Mouse (Mus musculus): ENCODE measurements around the gene Tmcc1.

Tmcc1 gene

GRCm38 (mm10) chr6:115972083-115972764, 221.1 kb downstream of the Tmcc1 start:
- no peak for DNase-seq (ENCODE audit: low read depth)

GRCm38 (mm10) chr6:115971273-115972060, 221.8 kb downstream of the Tmcc1 start:
- DNase-seq (ENCODE audit: low read depth) = no peak

DNA sequence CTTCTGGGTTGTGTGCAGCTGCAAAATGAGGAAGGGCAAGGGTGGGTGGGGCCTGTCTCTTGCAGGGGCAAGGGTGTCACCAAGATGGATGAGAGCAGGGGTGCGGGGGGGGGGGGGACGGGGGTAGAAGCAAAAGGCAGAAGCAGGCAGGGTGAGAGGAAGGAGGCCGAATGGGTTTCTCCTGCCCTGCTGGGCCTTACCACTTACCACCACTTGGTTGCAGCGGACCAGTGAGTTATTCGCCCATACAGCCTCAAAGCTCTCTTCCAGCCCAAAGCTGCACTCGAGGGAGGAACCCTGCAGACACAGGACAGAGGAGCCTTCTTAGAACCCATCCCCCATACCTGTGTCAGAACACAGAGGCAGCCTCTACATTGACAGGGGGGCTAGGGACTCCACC, 223.3 kb downstream of the Tmcc1 start:
- no peak for DNase-seq (ENCODE audit: low read depth)

- no peak for DNase-seq (ENCODE audit: low read depth)
Observed at GRCm38 (mm10) chr6:115969103-115969502, 224.2 kb downstream of the Tmcc1 start.

DNA sequence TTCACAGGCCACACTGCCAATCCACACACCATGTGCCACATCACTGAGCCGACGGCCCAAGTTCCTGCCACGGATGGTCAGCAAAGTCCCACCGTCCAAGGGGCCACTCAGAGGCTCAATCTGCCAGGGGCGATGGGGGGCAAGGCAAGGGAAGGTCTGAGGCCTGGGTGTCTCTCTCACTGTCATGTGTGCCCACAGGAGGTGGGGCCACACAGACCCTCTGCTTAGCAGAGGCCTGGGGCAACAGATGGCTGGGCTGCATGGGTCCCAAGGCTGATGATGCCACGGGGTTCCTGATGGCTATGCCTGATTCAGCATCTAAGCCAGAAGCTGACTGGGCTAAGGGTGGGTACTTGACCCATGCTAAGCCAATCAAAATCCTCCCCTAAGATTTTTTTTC, 224.6 kb downstream of the Tmcc1 start:
- no peak for DNase-seq (ENCODE audit: low read depth)
